Mouse (Mus musculus): Measurements from ENCODE around the gene Lilrb4a.
"Not testable (repeated sequence)": the region's sequence is repeated elsewhere in the genome, so short reads cannot be mapped to it uniquely, and the experiment has no call there.

Lilrb4a gene

DNA sequence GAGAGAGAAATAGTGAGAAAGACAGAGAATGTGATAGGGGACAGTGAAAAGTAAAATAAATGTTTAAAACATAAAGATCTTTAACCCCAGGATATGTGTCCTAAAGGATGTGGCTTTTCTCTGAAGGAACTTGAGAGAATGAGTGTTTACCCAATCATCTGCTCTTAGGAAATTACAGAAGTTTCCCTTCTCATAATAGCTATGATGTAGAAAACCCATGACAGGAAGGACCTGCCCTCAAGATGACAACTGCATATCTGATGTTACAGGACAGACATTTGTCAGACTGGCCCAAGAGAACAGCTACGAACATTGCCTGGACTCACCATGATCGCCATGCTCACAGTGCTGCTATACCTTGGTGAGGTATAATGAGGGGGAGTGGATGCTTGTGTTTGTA is at the start of gene Lilrb4a:
Lilrb4a (plus strand) TSS at position 266 of the 400 bp plus-strand sequence.
- DNase-seq = not testable (repeated sequence)

DNA sequence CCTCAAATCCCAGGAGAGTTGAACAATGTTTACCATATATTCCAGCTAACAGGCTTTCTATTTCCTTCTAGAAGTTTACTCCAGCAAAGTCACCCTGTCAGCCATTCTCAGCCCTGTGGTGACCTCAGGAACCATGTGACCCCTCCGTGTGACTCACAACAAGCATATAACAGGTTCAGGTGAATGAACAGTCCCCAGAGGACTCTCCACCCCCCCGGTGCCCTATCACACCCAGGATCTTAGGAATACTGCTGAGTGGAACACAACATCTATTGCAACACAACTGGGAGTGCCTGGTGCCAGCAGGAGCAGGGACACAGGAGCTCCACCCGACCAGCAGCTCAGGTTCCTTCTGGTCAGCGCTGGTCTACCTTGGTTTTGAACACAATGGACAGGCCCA is 39.1 kb upstream of the Lilrb4a start:
- no peak for DNase-seq

DNA sequence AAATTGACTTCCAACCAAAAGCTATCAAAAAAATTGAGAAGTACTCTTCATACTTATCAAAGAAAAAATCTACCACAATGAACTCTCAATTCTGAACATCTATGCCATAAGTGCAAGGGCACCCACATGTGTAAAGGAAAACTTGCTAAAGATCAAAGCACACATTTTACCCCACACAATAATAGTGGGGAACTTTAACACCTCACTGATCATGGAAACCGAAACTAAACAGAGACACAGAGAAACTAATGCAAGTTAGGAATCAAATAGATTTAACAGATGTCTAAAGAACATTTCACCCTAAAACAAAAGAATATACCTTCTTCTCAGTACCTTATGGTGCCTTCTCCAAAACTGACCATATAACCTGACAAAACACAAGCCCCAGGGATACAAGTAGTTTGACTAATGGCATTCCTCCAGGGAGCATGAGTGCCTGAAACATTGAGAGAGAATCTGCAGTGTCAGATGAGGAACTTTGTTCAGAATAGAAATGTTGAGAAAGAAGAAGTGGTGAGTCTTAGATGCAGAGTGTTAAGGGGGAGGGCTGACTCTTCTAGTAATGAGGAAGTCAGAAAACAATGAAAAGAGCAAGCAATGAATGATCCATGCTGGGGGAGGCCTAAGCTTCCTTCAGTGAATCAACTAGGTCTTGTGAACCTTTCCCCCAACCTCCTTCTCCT is 37.0 kb upstream of the Lilrb4a start:
- peak; percentile 88 for DNase-seq

DNA sequence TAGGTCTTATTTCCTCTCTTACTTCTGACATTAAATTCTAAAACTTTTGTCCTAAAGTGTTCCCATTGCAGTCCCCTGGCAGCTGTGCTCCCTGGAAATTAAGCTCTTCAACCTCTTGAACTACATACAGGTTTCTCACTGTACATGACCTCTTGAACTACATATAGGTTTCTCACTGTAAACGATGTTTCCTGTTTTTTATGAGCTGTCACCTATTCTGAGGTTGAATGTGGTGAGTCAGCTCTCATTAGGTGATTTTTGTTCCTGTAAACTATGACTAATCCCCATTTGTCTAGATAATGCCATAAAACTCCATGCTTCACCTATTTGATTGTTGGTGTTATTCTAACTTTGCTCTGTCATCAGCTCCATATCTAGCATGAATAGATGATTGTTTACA is 36.4 kb upstream of the Lilrb4a start:
- DNase-seq = no peak

DNA sequence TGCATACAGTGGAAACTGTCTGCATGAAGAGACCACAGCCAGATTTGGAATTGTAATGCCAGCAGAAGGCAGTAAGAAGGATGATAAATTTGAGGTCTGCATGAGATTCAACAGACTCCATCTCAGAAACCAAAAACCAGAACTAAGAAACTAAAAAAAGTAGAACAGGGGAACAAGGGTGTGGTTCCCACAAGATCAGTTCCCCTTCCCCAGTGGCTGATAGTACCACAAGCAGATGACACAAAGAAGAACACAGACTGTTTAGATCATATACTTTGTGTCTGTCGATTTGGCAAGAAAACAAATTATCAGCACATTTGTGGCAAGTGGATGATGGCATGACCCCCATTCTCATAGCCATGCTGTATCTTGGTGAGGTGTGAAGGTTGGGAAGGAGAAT is 35.0 kb upstream of the Lilrb4a start:
- DNase-seq = peak; percentile 87

DNA sequence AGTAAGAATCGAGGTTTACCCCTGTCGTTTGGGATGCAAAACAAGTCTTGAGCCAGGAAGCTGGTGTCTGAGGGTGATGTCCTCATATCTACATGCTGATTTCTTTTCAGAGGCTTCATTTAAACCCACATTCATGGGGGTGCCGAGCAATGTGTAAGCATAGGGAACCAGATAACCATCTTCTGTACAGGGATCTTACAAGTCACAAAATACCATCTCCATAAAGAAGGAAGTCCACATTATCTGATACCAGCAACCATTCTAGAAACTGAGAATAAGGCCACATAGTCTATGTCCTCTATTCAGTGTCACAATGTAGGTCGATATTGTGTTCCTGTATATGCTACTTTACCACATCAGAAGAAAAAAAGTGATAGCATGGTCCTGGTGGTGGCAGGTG is 34.4 kb upstream of the Lilrb4a start:
- DNase-seq = no peak

DNA sequence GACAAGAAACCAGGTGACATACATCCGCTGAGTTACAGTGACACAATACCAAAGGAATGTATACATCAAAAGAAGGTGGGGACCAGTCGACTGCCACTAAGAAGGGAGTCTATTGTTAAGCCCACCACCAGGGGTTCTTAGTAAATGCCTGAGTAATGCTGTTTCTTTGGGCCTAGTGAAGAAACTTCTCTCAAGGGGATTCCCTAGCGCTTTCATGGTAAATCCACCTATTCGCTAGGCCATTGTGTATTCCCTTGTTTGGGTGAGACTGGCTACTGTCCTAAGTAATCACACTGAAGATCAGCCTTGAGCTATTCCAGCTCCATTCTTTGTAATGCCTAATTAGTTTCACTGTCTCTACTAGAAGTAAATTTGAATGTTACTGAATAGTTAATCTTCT is 27.0 kb upstream of the Lilrb4a start:
- DNase-seq = not testable (repeated sequence)

DNA sequence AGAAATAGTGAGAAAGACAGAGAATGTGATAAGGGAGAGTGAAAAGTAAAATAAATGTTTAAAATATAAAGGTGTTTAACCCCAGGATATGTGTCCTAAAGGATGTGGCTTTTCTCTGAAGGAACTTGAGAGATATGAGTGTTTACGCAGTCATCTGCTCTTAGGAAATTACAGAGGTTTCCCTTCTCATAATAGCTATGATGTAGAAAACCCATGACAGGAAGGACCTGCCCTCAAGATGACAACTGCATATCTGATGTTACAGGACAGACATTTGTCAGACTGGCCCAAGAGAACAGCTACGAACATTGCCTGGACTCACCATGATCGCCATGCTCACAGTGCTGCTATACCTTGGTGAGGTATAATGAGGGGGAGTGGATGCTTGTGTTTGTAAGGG is 10.4 kb upstream of the Lilrb4a start, which contains the start of the genes Gm49339 and Lilr4b:
Gm49339 (plus strand) TSS at position 216 of the 400 bp plus-strand sequence.
Lilr4b (plus strand) TSS at position 236 of the 400 bp plus-strand sequence.
- not testable (repeated sequence) for DNase-seq

DNA sequence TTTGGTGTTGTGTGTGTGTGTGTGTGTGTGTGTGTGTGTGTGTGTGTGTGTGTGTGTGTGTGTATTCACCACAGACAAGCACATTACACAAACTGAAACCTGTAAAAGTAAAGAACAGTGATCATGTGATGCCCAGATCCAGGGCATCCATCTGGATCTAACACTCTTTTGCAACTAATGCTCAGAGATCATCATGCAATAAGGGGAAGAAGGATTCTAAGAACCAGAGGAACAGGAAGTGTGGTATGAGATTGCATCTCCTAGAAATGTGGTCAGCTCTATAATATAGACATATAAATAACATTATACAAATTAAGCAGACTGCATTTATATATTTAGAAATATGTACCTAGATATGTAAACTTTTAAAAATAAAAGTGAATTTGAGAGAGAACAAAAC is 29.3 kb downstream of the Lilrb4a start:
- DNase-seq = no peak

DNA sequence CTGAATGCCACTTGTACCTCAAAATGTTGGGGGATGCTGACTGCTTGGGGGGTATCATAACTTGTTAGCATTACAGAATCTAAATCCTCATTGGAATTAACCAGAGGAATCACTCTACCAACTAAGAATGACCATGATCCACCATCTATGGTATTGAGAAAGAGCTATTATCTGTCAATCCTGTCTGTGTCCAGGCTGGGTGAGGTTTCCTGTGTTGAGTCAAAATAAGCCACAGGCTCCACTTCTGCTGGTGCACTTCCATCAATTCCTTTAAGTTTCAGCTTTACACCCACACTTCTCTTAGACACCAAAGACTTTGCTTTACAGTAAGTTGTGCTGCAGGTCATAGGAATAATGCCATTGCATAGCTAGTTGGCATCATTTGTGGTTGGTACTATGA is 30.7 kb downstream of the Lilrb4a start:
- no peak for DNase-seq

DNA sequence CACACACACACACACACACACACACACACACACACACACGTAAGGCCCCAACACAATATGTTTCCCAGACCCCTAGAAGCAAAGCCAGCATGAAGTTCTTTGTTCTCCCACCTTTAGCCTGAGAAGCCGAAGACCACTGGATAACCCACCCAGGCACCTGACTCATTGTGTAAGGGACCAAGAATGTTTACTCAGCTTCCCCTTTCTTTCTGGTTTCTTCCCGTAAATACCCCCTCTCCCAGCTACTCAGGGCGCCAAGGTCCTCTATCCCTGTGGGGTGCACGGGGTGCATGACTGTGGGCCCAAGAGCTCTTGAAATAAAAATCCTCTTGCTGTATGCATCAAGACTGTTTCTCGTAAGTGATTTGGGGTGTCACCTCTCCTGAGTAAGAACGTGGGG is 35.3 kb downstream of the Lilrb4a start:
- DNase-seq = peak; percentile 86

DNA sequence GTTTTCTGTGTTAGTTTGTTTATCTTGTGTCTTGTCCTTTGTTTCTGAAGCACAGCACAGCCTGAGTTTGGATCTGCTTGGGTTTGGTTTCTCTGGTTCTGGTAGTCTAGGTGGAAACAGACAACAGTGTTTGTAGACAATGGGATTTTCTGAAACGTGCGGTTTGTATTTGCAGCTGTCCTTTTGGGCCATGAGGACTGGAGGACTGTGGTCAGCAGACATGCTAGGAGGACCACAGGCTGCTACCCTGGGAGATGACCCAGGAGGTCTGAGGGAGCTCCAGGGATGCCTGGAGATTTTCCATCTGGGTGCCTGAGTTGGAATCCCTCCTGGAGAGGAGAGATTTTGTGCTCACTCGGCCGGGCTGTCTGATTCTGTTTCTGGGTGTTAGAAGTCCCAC is 35.9 kb downstream of the Lilrb4a start:
- DNase-seq = peak; percentile 87

DNA sequence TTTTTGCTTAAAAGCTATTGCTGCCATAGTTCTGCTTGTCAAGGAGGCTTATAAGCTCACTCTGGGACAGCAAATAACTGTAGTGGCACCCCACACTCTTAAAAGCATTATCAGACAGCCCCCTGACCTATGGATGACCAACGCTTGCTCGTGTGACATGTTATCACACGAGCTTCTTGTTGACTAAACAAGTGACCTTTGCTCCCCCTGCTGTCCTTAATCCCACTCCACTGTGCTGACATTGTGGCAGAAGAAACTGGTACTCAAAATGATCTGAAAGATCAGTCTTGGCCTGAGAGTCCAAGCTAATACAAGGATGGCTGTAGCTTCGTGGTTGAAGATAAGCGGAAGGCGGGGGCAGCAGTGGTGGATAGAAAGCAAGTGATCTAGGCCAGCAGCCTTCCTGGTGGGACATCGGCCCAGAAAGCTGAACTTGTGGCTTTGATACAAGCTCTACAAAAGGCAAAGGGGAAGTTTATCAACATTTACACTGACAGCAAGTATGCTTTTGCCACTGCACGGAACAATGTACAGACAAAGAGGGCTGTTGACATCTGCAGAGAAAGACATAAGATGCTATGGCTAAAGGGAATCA is 38.2 kb downstream of the Lilrb4a start:
- DNase-seq = no peak

DNA sequence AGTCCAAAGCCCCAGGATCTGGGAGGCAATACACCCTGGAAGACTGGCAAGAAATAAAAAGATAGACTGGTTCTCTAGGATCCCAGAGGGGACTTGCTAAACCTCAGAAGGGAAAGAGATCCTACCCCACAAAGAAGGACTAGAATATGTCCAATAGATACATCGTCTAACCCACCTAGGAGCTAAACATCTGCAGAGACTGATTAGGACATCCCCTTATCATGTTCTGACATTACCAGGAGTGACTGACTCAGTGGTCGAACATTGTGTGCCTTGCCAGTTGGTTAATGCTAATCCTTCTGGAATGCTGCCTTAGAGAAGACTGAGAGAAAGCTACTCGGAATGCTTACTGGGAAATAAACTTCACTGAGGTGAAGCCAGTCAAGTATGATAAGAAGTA is 38.7 kb downstream of the Lilrb4a start:
- no peak for DNase-seq

DNA sequence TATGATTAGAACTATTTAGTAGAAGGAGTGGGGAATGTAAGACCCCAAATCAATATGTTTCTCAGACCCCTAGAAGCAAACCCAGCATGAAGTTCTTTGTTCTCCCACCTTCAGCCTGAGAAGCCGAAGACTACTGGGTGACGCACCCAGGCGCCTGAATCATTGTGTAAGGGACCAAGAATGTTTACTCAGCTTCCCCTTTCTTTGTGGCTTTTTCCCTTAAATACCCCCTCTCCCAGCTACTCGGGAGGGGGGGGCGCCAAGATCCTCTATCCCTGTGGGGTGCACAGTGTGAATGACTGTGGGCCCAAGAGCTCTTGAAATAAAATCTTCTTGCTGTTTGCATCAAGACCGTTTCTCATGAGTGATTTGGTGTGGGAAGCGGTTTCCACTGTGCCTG is 40.1 kb downstream of the Lilrb4a start:
- DNase-seq = no peak
